Comparison of ENCODE assay signal across 23 mouse cellular contexts in the genomic region with DNA sequence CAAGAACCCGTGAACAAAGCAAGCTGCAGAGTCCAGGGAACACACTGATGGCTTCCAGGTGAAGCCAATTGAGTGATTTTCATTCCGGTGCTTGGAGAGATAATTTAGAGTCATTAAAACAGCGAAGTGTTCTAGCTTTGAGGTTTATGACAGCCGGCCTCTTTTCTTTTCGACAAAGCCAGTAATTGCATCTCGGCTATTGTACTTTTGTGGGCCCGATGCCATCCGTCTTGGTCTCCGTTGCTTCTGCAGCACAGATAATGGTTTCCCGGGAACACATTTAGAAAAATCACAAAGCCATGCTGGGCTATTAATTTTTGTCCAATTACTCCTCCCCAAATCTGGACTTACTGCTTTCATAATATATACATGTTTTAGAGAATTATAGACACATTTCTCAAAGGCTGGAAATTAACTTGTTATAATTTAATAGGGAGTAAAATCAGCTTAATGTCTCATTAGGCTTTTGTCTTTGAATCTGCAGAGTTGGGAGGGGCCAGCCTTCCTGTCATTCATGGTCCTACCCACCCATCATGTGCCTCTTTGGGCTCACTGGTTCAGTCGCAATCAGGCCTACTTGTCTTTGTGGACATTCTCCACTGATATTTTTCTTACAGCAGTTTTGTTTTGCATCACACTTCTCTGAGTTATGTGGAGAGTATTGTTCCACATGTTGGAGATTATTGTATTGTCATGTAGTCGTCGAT.
DNase-seq lines count a peak whose midpoint lies in the region; ATAC-seq and TF ChIP-seq lines count a peak whose summit lies in the region.
"Had no signal": no experiment of that assay in that cellular context is flagged by ENCODE, and none has a peak within 500 bp of the region (broad histone marks: within the 10 kb centered on the region; RNA-seq: fewer than 3 reads in every experiment).

No protein-coding gene starts in this region.

- H3K9ac ChIP-seq in hindbrain, embryonic 15.5 days, result no peak overlapping the region
- no peak overlapping the region for H3K9ac ChIP-seq in hindbrain, embryonic 13.5 days
- no peak overlapping the region for H3K9ac ChIP-seq in midbrain, postnatal 0 days (replicated peaks; ENCODE audit: low read length, poor library complexity, severe bottlenecking)
- H3K9ac ChIP-seq in midbrain, embryonic 13.5 days (replicated peaks), result no peak overlapping the region
- H3K9ac ChIP-seq: heart, embryonic 13.5 days; liver, embryonic 15.5 days; lung, embryonic 15.5 days had no signal

- peak; percentile 36 for DNase-seq in midbrain, postnatal 0 days (ENCODE audit: low spot score)
- DNase-seq in brain, embryonic 18.5 days (ENCODE audit: low read depth, low spot score), result peak; percentile 20
- no peak for DNase-seq in layer of hippocampus, adult 18-20 months (ENCODE audit: low spot score in 2 of 2)
- no peak for DNase-seq in lung, postnatal 25 days (ENCODE audit: low spot score)
- DNase-seq: adrenal gland, adult 8-10 months; cerebellum, adult 9-10 months; gastrocnemius, postnatal 25 days; heart, adult 18-20 months; heart, postnatal 14 days; kidney, adult 18-20 months; kidney, postnatal 10 days; liver; lung, postnatal 4 days; thymus, postnatal 14 days had no signal

- 0 out of 2 replicates have a peak, but pooled peaks have one; percentile 35 for ATAC-seq in hindbrain, embryonic 15.5 days (ENCODE audit: low FRiP score, low read depth)
- no peak for ATAC-seq in hindbrain, embryonic 13.5 days (ENCODE audit: low FRiP score)
- ATAC-seq in midbrain, postnatal 0 days (ENCODE audit: low FRiP score), result no peak
- ATAC-seq in midbrain, embryonic 13.5 days, result no peak
- ATAC-seq: activated CD4-positive, CD25-positive, alpha-beta regulatory T cell, adult 4 months had no signal

- WGBS in hindbrain, embryonic 15.5 days, result 44% methylated on average over 13 of the region's 13 CpGs
- 54% methylated on average over 13 of the region's 13 CpGs for WGBS in hindbrain, embryonic 13.5 days
- WGBS in midbrain, postnatal 0 days, result 79% methylated on average over 13 of the region's 13 CpGs
- 83% methylated on average over 13 of the region's 13 CpGs for WGBS in midbrain, embryonic 13.5 days

- no peaks in the 10 kb centered on the region for H3K27me3 ChIP-seq in hindbrain, embryonic 15.5 days
- H3K27me3 ChIP-seq in hindbrain, embryonic 13.5 days, result no peaks in the 10 kb centered on the region
- H3K27me3 ChIP-seq in midbrain, postnatal 0 days (ENCODE audit: insufficient read depth, low read length), result no peaks in the 10 kb centered on the region
- no peaks in the 10 kb centered on the region for H3K27me3 ChIP-seq in midbrain, embryonic 13.5 days
- H3K27me3 ChIP-seq: heart, embryonic 13.5 days; liver, embryonic 15.5 days; lung, embryonic 15.5 days had no signal

- H3K4me1 ChIP-seq in hindbrain, embryonic 15.5 days (replicated peaks), result peaks cover 13% of the 10 kb centered on the region
- peaks cover 12% of the 10 kb centered on the region for H3K4me1 ChIP-seq in hindbrain, embryonic 13.5 days (replicated peaks)
- H3K4me1 ChIP-seq in midbrain, postnatal 0 days (ENCODE audit: insufficient read depth, low read length), result peaks cover 4% of the 10 kb centered on the region; the same call in 1 of the 2 replicates
- peaks cover 16% of the 10 kb centered on the region for H3K4me1 ChIP-seq in midbrain, embryonic 13.5 days (replicated peaks)
- H3K4me1 ChIP-seq: liver, embryonic 15.5 days; lung, embryonic 15.5 days had no signal

- no peak for TF ChIP-seq CTCF in midbrain, postnatal 0 days (IDR thresholded peaks at IDR 0.05)

- no peak overlapping the region for H3K4me2 ChIP-seq in hindbrain, embryonic 15.5 days
- H3K4me2 ChIP-seq in hindbrain, embryonic 13.5 days, result no peak overlapping the region
- no peak overlapping the region for H3K4me2 ChIP-seq in midbrain, postnatal 0 days (ENCODE audit: low read depth, low read length, poor library complexity, severe bottlenecking)
- H3K4me2 ChIP-seq in midbrain, embryonic 13.5 days (replicated peaks), result no peak overlapping the region
- H3K4me2 ChIP-seq: heart, embryonic 13.5 days; liver, embryonic 15.5 days; lung, embryonic 15.5 days had no signal

- no peaks in the 10 kb centered on the region for H3K9me3 ChIP-seq in hindbrain, embryonic 15.5 days
- H3K9me3 ChIP-seq in hindbrain, embryonic 13.5 days, result no peaks in the 10 kb centered on the region
- H3K9me3 ChIP-seq in midbrain, postnatal 0 days (ENCODE audit: low read length), result no peaks in the 10 kb centered on the region
- H3K9me3 ChIP-seq in midbrain, embryonic 13.5 days, result no peaks in the 10 kb centered on the region
- H3K9me3 ChIP-seq: heart, embryonic 13.5 days; limb, embryonic 10.5 days; liver, embryonic 15.5 days; lung, embryonic 15.5 days had no signal

- H3K4me3 ChIP-seq in hindbrain, embryonic 15.5 days, result no peak overlapping the region
- H3K4me3 ChIP-seq in hindbrain, embryonic 13.5 days, result no peak overlapping the region
- no peak overlapping the region for H3K4me3 ChIP-seq in midbrain, postnatal 0 days (ENCODE audit: low read depth, low read length)
- no peak overlapping the region for H3K4me3 ChIP-seq in midbrain, embryonic 13.5 days (replicated peaks)
- H3K4me3 ChIP-seq: heart, embryonic 13.5 days; layer of hippocampus, adult 2 months; limb, embryonic 10.5 days; liver, embryonic 15.5 days; lung, embryonic 15.5 days had no signal

- H3K36me3 ChIP-seq in hindbrain, embryonic 15.5 days, result no peaks in the 10 kb centered on the region
- H3K36me3 ChIP-seq in hindbrain, embryonic 13.5 days, result no peaks in the 10 kb centered on the region
- no peaks in the 10 kb centered on the region for H3K36me3 ChIP-seq in midbrain, postnatal 0 days (ENCODE audit: insufficient read depth, low read length)
- no peaks in the 10 kb centered on the region for H3K36me3 ChIP-seq in midbrain, embryonic 13.5 days
- H3K36me3 ChIP-seq: heart, embryonic 13.5 days; limb, embryonic 10.5 days; liver, embryonic 15.5 days; lung, embryonic 15.5 days had no signal

- H3K27ac ChIP-seq in hindbrain, embryonic 15.5 days (replicated peaks), result no peak overlapping the region
- no peak overlapping the region for H3K27ac ChIP-seq in hindbrain, embryonic 13.5 days
- no peak overlapping the region for H3K27ac ChIP-seq in midbrain, postnatal 0 days (ENCODE audit: low read depth, low read length)
- H3K27ac ChIP-seq in midbrain, embryonic 13.5 days, result no peak overlapping the region
- H3K27ac ChIP-seq: heart, embryonic 13.5 days; layer of hippocampus, adult 2 months; limb, embryonic 10.5 days; liver, embryonic 15.5 days; lung, embryonic 15.5 days had no signal

Comparison
In these comparisons a context has a peak if more than half of its experiments do, and no peak if none do; other contexts are left out.
1. DNase-seq: peak in midbrain, postnatal 0 days (single experiment) and brain, embryonic 18.5 days (single experiment); none in layer of hippocampus, adult 18-20 months (0 of 2) and lung, postnatal 25 days (single experiment).